Mouse (Mus musculus): Measurements from ENCODE around the gene Phex.

Gene Phex

GRCm38 (mm10) chrX:157307411-157307810, 107.7 kb downstream of the Phex start:
- DNase-seq (ENCODE audit: low read depth): no peak

GRCm38 (mm10) chrX:157306796-157307405, 108.2 kb downstream of the Phex start:
- no peak for DNase-seq (ENCODE audit: low read depth)

- DNase-seq (ENCODE audit: low read depth): no peak
Observed at GRCm38 (mm10) chrX:157305852-157306232, 109.3 kb downstream of the Phex start.

GRCm38 (mm10) chrX:157305193-157305851, 109.8 kb downstream of the Phex start:
- DNase-seq (ENCODE audit: low read depth): no peak

- DNase-seq (ENCODE audit: low read depth): no peak
Observed at GRCm38 (mm10) chrX:157292411-157292810, 122.7 kb downstream of the Phex start.

DNA sequence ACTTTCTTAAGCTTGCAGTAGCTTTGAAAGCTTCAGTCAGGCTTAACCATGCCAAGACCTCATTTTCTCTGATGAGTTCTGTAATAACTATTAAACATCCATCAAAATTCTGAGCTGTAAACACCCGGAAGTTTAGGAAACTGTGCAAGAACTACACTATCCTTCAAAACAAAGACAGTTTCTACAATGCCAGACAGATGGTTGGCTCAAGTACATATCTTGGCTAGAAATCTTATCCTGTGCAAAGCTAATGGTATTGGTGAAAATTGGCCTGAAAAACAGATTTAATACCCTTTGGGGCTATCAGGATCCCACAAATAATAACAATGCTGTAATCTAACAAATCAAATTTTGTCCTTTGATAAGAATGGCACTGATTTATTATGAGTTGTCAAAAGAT, 138.5 kb downstream of the Phex start:
- DNase-seq (ENCODE audit: low read depth): no peak

DNA sequence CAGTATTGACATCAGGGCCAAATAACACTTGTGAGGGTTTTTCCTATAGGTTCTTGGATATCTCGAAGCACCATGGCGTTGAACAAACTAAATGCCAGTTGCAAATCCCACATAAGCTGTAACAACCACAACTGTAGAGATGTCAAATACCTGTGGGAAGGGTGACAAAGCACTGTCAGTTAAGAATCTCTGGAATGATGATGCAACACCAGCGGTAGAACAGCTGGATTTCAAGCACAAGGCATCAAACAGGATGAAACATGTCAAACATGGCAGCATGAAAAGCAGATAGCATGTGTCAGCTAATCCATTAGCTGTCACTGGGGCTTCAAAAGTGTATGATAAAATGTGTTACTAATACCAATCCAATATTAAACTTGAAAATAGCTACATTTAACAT, 141.8 kb downstream of the Phex start:
- no peak for DNase-seq (ENCODE audit: low read depth)

GRCm38 (mm10) chrX:157271609-157272008, 143.5 kb downstream of the Phex start:
- no peak for DNase-seq (ENCODE audit: low read depth)

DNA sequence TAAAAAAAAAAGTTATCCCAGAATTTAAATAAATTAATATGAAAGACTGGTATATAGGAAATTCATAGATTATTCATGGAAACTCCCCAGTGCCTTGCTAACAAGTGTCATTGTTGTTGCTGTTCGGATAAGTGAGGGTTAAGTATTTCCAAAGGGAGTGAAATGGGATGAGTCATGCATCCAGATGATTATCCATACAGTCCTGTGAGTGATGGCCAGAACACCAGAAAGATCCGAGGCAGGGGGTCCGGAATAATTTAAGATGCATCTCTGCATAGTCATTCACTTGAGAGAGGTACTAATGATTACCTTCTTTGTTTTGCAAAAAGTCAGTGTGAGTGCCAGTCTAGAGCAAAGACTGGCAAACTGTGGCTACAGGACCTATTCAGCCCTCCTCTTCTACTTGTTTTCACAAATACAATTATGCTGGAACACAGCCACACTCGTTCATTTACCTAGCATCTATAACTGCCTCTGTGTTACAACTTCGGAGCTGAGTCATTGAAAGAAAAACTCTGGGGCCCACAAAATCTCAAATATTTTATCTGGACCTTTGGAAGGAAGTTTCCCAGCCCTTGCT, 145.3 kb downstream of the Phex start:
- DNase-seq (ENCODE audit: low read depth): no peak

DNA sequence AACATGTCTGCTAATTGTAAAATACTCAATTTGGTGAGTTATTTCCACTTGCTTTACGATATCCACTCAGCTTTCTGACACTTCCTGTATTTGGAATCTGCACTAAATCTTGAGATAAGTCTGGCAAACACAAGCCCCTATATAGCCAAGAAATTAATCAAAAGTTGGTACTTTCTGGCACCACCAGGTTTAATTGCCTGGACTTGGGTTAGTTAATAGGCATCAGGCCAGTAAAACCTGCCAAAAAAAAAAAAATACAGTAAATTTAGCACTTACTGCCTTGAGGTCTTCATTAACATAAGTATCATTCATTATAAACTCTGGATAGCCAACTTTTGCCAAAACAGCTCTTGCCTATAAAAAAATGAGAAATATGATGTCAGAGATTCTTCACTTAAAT, 147.0 kb downstream of the Phex start:
- no peak for DNase-seq (ENCODE audit: low read depth)

DNA sequence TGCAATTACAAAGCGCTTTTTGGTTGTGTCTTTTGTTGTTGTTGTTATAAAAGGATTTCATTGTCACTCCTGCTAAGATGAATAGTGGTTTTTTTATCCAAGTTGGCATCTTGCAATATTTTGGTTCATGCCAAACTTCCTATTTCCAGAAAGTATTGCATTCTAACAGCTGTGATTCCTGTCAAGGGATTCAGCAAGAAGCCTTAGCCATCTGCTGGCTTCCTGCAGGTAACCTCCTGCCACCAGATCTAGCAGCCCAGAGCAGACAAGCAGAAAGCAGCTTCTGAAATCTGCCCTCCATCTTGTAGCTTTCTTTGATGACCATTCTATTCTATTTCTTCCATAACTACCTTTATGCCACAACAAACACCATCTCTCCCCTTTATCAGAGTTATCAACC, 212.4 kb downstream of the Phex start:
- no peak for DNase-seq (ENCODE audit: low read depth)

GRCm38 (mm10) chrX:157184167-157184566, 230.9 kb downstream of the Phex start:
- no peak for DNase-seq (ENCODE audit: low read depth)

DNA sequence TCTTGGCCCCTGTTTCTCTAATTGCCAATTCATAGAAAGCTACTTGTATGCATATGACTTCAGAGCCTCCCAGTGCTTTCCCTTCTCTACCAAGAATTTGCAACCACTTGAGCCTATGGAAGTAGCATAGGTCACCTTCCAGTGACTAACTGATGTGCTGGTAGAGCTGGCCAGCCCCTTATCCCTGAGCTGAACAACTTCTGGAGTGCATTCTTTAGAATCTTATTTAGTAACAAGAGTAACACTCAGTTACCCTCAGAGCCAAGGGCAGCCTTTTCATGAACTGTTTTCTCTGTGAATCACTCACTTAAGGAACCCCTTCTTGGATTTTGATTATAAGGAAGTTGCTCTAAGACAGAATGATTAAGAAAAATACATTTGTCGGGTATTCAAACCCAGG, 234.3 kb downstream of the Phex start:
- no peak for DNase-seq (ENCODE audit: low read depth)

- no peak for DNase-seq (ENCODE audit: low read depth)
Observed at GRCm38 (mm10) chrX:157164142-157164541, 251.0 kb downstream of the Phex start.

- no peak for DNase-seq (ENCODE audit: low read depth)
Observed at GRCm38 (mm10) chrX:157163394-157163793, 251.7 kb downstream of the Phex start.

DNA sequence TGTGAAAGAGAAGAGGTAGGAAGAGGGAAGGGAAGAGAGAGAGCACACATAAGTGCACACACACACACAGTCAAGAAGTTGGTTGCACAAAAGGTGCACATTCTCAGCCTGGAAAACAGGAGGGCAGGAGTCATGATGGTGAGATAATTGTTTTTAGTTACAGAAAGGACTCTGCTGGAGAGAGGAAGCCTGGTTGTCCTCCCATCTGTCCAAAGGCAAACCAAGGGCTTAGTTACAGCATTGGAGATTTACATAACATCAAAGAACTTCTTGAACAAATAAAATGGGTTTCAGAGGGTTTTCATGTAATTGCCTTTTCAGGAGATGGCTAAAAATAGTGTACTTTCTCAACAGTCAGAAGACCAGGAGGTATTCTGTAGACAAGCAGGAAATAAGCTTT, 270.4 kb downstream of the Phex start:
- DNase-seq (ENCODE audit: low read depth): no peak

DNA sequence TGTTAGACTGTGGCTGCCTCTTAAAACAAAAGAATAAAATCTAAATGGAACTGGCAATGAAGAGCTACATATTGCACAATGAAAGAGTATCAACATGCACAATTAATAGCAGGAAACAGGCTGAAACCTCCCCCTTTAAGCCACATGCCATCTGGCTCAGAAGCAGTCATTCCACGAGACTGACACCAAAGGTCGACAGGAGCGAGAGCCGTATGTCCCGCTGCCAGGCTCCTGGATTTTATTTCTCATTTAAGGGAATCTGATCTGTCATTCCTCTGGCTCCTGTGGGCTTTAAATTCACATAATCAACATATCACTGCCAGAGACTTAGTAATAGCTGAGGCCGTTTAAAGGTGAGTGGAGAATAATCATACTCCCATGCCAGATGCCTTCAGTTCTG, 275.5 kb downstream of the Phex start:
- DNase-seq (ENCODE audit: low read depth): no peak
